17 mouse cellular contexts compared by ENCODE assay signal in the genomic region with DNA sequence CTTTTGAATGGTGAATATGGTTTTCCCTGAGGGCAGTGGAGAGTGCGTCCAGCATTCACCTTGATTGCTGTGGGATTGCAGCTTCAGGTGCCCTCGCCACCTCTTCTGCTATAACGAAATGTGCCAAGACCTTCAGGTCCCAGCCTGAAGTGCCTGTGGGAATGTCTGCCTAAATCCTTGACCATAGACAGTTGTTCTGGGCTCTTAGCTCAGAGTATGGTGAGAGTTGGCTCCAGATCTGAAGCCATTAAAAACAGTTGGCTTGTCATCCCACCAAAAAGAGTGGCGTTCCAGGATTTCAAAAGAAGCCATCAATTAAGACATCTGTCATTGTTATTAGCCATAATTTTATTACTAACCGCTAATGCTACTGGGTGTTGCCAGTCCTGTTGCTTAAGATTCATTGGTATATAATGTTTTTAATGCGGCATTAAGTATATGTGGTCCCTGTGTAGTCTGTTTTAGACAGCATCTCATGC. TPM values are rescaled to one million over a fixed set of nuclear protein-coding genes. Genes with fewer than 3 reads are reported as not detected.
A peak's percentile ranks its signal among the peaks of the same experiment; 100 is the strongest.
DNase-seq lines count a peak whose midpoint lies in the region; TF ChIP-seq lines count a peak whose summit lies in the region.
"Had no signal": no experiment of that assay in that cellular context is flagged by ENCODE, and none has a peak within 500 bp of the region (broad histone marks: within the 10 kb centered on the region; RNA-seq: fewer than 3 reads in every experiment).

No protein-coding gene starts in this region.

- TF ChIP-seq CTCF in gastrocnemius, adult 2 months (IDR thresholded peaks at IDR 0.05): no peak

- no peak overlapping the region for H3K27ac ChIP-seq in gastrocnemius, adult 2 months

- intact Hi-C loops in gastrocnemius, adult 2 months (cut with DNase I): no loop called here
- intact Hi-C loops in heart, postnatal 36 days (cut with DNase I): no loop called here

- peak; percentile 3 for DNase-seq in gastrocnemius, postnatal 25 days
- DNase-seq in gastrocnemius, adult 2 months: no peak
- peak; percentile 44 for DNase-seq in heart, adult 11 months
- no peak for DNase-seq in heart, postnatal 36 days
- peak; percentile 92 for DNase-seq in fat pad, adult 2 months (ENCODE audit: extremely low read depth, low read depth, low spot score)
- DNase-seq in gonadal fat pad, adult 2 months (ENCODE audit: low read depth): peak; percentile 92
- no peak for DNase-seq in cerebellum, postnatal 10 days
- DNase-seq in cerebellum, adult 18-20 months: no peak
- DNase-seq: adrenal gland, adult 2 months; adrenal gland, adult 8-10 months; adrenal gland, postnatal 10 days; adrenal gland, postnatal 14 days; adrenal gland, postnatal 25 days; adrenal gland, postnatal 36 days; B cell, adult 2 months; cerebellum, adult 11 months; cerebellum, adult 11-12 months had no signal

- no peak overlapping the region for H3K4me3 ChIP-seq in gastrocnemius, adult 2 months

RNA-seq across cellular contexts. Expression of gene Mocs2, which starts 7.4 kb away (rescaled TPM):
- total RNA-seq in gastrocnemius, postnatal 25 days (2021): 10 to 100 TPM; 45.8 to 68.3 TPM
- 10 to 100 TPM; 45.7 to 51.6 TPM for total RNA-seq in gastrocnemius, adult 2 months (2021)
- total RNA-seq in heart, postnatal 36 days (2021): 10 to 100 TPM; 31.9 to 42.1 TPM
- polyA plus RNA-seq in gonadal fat pad, adult 2 months (2012; rRNA removed): 34.2 and 47.2 TPM in 2 replicates

Comparison
In these comparisons a context has a peak if more than half of its experiments do, and no peak if none do; other contexts are left out.
1. DNase-seq: peak in gastrocnemius, postnatal 25 days (single experiment), heart, adult 11 months (single experiment), fat pad, adult 2 months (single experiment) and gonadal fat pad, adult 2 months (single experiment); none in gastrocnemius, adult 2 months (single experiment), heart, postnatal 36 days (0 of 2), cerebellum, postnatal 10 days (0 of 2) and cerebellum, adult 18-20 months (0 of 2).